Mouse (Mus musculus) natural killer cell, adult 2 months (primary cell): ENCODE results near the gene Cntfr.

Experiments
- DNase-seq, 2 experiments: peaks; one replicate each; pipeline ENCODE4 v3.0.0; 2022; ENCODE audit warnings: low spot score in 2 of 2

Gene Cntfr

DNA sequence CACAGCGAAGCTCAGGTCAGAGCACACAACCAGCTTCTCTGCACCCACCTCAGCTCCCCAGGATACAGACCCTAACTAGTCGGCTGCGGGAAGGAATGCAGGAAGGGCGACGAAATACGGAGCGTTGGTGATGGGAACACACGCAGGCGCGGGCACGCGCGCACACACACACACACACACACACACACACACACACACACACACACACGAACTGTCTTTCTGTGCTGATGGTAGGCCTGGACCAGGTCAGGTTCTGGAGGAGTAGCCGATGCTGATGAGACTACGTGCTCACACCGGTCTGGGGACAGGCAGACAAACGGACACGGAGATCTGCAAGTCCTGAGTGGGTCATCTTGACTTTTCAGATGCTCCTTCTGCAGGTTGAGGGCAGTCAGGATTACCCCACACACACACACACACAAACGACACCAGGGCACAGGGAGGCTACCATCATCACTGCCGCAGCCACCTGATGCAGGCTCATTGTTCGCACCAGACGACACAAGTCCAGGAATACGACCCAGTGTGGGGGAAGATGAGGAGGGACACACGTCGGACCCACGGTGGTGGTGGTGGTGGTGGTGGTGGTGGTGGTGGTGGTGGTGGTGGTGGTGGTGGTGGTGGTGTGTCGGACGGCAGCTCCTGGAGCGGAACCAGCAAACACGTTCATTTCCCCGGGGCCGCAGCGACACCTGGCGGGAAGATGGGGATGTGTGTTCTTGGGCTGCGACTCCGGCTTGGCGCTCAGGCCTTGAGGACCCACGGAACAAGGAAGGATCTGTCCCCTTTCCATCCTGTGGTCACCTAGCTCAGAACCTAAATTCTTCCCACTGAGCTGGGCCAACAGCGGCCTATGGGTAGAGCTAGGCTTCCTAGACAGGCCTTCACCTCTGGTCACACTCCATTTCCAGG lies at the start of gene Cntfr:
TSS of gene Cntfr (minus strand) at position 160 of the 912 bp plus-strand sequence.
- DNase-seq = peak; percentile 53 to 74

DNA sequence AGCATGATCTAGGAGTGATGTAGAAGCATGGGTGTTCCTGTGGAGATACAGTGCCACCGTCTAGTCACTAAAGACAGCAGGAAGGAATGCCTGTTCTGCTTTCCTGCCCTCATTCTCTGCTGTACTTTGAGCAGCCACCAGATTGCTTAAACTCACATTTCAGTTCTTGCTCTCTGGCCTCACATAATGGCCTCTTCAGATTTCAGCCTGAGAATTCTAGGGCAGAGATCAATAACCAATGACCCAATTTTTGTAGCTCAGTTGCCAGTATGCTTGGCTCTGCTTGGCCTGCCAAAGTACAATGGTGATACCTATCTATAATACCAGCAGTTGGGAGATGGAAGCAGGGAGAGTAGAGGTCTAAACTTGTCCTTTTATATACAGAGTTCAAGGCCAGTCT lies 48.1 kb upstream of the Cntfr start:
- no peak for DNase-seq

DNA sequence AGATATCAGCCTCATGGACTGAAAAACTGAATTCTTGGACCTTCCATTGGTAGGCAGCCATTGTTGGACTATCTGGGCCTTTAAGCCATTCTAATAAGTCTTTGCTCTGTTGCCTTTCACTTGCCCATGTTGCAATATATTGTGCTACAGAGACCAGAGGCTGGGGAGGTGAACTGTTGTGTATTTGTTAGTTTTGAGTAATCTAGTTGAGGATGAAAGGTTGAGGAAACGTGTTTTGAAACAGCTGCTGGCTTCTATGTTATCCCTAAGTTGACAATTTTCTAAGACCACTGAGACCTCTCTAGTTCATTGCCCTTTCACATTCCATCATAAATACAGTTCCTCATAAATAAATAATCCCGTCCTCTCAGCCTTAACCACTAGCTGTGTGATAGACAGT lies 47.2 kb upstream of the Cntfr start:
- DNase-seq = no peak

DNA sequence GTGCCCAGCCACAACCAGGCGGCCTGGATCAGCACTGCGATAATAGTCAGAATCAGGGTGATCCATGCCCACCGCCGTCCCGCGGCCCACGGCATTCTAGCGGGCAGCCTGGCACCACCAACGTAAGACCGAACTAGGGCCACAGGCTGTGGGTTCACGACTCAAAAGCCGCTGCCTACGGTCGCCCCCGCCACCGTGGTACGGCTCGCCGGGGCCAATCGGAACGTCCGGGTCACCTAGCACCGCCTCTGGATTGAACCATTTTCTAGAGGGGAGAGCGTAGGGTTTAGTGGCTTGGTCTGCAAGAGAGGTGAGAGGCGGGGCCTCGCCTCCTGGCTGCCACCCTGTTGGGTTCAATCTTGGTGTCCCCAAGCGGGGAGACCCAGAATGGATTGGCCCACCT lies 44.3 kb upstream of the Cntfr start:
- DNase-seq = peak; percentile 89 to 92

DNA sequence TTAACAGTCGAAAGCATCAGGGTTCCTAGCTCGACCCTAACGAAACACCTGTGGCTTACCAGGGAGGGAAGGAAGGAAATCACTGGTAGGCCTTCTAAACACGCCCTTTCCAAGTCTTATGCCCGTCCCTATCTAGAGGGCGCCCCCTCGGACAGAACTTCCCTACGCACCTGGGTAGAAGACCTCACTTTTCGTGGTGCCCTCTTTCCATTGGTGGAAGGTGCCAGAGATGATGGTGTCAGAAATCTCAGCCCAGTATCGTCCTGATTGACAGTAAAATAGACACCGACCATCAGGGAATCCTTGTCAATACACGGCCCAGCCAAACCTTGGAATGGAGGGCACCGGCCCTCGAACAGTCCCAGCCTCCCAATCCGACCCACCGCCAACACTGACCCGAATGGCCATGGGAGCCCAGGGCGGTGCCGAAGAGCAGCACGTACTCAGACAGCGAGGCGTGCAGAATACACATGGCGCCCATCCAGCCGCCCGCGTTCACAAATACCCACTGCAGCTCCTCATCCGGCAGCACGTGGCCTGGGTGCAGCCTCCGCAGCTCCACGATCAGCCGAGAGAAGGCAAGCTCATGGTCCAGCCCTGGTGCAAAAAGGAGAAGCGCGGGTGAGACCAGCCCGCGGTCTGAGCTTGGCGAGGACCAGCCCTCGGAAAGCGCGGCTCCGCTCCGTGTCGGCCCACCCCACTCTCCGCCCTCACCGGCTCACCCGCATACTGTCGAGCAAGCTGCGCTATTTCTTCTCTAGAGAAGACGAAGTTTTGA lies 43.7 kb upstream of the Cntfr start:
- DNase-seq = peak in 1 of 2 experiments; percentile 22

DNA sequence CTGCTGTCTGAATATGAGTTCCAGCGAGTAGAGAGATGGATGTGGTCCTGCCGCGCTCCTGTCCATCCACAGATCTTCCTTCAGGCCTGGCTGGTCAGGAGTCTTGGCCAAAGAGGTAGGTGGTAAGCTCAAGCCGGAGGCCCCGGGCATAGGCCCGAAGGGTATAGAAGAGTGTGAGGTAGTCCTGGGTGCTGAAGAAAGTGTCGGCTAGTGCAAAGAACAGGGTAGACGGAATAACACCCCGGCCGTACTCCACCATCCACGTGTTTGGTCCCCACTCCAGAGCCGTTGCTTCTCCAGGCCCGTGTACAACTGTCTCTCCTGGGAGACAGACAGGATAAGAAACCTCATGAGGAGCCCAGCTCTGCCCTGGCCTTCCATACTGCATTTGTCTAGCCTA lies 42.4 kb upstream of the Cntfr start:
- DNase-seq = no peak

DNA sequence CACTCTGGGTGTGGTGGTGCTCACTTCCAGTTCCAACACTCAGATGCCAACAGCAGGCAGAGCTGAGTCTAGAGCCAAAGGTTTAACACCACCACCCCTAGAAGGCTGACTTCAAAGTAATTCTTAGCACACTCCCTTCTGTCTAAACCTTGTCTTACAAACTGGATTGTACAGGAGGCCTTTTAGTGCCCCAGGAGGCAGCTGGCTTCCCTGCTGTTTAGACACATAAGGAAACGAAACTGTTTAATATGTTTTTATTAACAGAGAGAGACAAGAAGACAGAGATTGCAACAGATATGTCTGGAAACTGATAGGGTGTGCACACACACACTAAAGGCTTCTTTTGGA lies 41.3 kb upstream of the Cntfr start:
- DNase-seq = no peak

DNA sequence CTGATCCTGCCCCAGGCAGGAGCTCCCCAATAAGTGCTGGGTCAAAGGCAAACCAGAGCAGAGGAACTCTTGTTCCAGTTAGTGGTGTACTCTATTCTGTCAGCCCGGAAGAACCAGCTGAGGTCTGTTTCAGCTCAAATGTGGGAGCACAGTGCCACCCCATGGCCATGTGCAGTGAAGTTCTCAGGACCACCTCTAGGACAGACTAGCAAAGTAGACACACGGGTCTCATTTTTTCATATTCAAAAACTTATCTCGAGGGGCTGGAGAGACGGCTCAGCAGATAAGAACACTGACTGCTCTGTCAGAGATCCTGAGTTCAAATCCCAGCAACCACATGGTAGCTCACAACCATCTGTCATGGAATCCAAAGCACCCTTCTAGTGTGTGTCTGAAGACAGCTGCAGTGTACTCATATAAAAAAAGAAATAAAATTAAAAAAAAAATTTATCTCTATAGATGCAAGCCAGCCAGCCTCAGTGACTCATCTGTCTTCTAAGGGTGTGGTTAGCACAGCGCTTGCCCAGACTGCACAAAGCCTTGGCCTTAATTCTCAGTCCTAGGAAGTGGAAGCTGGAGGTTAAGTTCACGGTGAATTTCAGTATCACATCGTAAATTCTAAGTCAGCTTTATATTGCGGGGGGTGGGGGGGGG lies 40.8 kb upstream of the Cntfr start:
- peak; percentile 71 to 81 for DNase-seq

DNA sequence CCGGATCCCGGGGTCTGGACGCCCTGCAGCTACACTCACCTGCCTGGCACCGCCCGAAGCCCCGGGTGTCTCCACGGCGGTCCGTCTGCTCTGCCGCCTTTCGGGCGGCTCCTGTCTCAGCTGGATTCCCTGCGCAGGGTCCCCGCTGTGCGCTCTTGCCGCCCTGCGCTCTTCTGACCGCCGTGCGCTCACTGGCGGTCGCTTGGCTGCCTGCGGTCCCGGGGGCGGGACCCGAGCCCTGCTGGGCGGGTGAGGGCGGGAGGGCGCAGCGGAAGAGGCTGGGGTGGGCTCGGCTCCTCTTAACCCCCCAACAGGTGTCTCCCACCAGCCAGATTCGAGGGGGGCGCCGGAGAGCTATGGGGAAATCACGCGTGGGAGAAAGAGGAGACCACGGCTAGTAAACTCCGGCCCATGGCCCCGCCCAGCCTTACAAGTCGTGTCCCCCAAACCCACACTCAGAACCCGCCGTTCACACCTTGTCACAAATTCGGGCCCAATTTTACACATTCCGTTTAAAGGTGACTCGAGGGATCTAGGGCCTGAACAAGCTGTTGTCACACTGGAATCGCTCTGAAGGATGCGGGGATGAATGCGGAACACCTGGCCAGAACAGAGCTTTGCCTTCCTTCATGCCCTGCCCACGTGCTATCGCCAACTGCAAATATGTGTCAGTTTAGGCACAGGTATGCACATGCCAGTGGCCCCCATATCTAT lies 34.3 kb upstream of the Cntfr start, which contains the start of gene Arid3c:
TSS of gene Arid3c (minus strand) at position 91 of the 714 bp plus-strand sequence.
- DNase-seq = no peak

DNA sequence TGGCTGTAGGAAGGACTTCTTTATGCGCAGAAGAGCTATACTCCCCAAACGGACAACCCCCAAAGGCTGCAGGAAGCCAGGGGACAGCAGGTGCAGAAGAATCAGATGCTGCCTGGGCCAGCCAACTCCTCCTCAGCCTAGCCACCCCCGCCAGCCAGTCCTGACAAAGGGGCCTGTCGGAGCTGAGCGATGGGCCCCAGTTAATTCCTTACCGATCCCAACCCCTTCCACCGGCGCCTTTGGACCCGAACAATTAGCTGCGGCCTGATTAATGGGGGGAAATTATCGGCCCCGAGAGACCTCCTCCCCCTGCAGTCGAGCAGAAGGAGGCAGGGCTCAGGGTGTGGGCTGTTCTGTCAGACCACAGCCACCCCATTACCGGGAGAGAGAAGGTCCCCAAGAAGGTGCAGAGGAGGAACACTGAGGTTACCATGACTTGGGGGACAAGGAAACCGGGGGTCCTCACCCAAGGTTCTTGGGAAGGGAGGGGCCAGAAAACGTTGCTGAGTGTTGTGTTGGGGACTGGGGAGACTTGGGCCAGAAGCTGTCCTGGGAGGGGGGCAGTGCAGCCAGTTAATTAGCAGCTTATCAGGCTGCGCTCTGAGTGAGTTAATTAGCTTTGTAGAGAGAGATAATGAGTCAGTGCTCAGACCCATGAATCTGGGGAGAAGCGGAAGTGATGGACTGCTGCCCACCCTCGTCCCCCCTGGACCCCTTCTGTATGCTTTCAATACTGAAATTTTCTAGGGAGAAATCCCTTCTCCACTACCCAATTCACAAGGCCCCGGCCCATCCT lies 30.1 kb upstream of the Cntfr start:
- no peak for DNase-seq

DNA sequence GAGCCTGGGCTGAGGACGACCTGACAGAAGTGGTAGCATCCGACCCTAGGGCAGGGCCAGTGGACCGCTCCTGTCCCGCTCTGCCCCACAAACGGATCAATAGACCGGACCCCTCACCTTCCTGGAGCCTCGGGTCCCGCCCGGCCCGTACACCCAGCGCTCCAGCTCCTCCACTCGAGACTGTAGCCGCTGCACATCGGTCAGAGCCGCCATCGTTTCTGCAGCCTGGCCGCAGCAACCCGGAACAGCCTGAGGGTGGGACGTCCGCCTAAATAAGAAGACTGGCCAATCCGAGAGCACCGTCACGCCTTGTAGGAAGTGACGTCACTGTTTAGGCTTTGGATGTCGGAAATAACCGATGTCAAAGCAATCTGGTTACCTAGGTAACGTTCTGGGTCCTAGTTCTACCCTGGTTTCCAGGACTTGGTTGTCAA lies 26.0 kb upstream of the Cntfr start, which contains the start of gene Dctn3:
TSS of gene Dctn3 (minus strand) at position 253 of the 434 bp plus-strand sequence.
- peak; percentile 86 to 88 for DNase-seq

DNA sequence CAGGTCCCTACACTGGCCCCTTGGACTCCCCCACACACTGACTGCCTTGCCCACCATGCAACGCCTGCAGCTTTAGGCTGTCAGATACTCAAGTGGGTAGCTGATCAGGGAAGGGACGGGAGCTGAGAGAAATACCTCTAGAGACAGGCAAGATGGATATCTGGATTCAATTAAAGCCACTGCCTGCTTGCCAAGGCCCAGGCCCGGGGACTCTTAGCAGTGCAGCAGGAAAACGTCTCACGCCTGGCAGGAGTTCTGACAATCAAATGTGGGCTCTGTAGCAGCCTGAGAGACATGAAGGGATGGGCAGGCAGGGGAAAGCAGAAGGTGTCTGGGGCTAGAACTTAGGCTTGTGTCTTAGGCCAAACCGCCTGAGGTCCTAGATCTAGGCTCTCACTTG lies 19.9 kb upstream of the Cntfr start:
- DNase-seq = no peak

DNA sequence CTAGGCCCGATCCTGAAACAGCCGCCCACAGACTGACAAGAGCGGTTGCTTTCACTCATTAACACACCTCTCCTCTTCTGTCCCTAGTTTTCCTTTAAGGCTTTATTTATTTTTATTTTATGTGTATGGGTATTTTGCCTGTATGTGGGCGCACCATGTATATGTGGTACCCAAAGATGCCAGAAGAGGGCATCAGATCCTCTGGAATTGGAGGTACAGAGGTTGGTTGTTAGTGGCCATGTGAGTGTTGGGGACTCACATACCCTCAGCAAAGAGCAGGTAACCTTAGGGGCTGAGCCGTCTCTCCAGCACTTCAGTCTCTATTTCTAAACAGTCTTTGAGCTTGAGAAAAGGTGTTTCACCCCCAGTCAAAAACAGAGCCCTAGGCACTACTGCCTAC lies 18.7 kb upstream of the Cntfr start:
- DNase-seq = peak; percentile 36 to 43

DNA sequence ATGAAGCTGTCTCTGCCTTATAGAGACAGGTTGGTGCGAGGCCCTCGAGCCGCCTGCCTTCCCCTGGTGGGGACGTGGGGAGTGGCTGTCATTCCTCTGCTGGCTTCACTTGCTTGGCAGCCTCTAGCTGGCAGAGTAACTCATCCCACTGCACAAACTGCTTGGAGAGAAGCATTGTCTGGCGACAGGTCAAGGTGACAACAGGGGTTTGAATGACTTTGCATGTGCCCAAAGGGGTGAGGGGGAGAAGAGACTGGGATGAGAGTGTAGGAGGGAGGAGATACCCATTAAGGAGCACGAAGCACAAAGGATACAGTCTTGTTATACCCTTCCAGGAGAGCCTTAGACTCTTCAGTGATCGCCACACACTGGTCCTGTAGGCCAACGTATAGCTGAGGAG lies 18.2 kb upstream of the Cntfr start:
- no peak for DNase-seq

DNA sequence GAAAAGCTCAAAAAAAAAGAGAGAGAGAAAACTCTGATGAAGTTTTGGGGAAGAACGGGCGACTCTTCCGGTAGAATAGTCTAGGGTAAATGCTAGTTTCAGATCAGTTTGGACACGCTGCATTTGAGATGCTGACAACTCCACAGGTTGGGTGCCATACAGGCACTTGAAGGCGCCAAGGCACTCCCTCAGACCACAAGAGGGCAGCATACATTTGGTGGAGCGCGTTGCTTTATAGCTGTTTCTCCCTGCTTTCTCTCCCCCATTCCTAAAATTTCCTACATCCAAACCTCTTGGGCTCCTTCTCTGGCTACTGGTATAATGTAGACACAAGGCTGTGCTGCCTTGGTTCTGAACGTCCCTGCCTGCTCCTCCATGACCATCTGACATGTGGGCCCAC lies 17.4 kb upstream of the Cntfr start:
- peak; percentile 36 to 62 for DNase-seq

DNA sequence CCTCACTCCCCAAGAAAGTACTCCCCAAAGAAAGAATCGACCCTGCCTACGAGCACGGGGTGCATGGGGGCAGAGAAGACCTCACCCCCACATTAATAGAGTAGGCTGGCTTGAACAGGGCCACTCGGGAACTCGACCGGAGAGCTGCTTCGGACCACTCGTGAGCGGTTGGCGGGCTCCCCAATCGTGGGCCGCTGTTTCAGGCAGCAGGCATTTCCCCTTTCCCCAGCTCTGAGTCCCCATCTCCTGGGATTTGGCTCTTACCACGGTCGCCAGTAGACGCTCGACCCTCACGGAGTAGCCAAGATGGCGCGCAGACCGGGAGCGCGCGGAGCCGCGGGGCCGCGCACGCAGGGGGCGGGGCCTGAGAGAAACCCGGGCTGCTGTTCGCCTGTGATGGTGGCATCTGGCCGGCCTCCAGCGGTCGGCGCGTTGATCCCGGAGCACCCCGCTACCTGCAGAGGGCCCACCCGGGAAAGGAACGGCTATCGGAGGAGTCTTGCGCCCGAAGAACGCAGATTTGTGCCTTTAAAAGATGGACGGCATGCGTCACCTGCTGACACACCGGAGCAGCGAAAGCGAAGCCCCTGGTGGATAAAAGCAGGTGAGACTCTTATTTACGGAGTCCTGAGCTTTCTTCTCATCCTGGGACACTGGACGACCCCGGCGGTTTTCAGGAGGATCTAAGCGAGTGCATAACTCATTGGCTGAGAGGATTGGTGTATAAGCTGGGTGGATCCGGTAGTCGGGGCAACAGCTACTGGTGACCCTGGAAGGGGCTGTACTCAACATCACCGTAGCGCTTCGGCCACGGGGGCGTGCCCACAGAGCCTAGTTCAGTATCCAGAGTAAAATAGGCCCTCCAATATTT lies 16.5 kb upstream of the Cntfr start, which contains the start of gene Rpp25l:
TSS of gene Rpp25l (minus strand) at position 338 of the 871 bp plus-strand sequence.
- DNase-seq = peak; percentile 68 to 78

DNA sequence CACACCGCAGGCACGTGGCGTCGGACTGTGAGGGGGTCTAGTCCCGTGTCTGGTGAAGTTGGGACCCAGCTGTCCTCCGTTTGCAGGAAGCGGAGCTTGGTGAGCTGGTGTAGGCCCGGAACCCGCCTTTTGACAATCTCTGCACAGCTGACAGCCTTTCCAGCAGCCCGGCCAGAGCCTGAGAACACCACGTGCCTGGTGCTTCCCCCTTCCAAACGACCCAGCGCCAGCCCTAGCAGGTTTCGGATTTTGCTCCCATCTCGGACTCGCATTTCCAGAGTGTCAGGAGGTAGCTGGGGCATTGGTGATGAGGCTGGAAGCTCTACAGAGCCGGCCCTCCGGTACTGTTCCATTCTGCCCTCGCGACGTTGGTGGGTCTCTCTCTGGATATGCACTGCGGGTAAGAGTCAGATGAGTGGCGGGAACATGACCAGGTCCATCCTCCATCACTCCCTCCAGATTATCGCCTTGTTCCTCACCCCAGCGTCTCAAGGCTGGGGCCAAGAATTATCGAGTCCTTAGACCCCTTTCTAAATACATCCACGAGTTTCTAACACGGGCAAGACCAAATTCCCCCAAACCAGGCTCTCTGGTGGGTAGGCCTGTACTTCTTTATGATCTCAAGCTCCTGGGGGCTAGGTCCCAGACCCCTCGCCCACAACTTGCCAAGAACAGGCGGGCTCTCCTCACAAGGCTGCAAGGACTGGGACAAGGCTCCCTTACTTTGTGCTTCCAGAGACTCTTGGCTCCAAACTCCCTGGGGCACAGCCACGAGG lies 15.7 kb upstream of the Cntfr start:
- no peak for DNase-seq

DNA sequence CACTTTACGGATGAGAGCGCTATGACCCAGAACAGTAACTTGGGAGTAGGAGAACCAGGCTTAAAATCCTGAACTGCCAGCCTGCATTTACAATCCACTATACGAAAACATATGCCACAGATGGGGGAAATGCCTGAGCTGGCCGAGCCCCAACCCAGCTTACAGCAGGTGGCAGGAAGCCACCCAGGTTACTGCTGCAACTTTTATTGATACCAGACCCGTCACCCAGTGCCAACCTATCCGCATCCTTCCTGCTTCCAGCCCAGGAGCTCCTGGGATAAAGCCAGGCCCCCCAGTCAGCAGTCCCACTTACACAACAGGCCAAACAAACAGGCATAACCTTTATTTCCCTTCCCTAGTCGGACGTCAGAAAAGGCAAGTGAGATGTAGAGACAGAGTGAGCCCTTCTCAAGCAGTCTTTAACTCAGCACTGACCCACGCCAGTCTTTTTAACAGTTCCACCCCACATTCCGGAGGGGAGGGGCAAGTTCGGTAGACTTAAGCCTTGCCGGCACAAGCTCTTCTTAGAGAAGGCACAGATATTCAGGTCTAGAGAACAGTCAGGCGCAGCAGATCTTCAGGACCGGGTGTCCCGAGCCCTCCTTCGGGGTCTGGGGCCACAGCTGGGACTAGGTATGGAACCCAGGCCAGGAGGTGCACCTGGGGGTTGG lies 15.0 kb upstream of the Cntfr start:
- no peak for DNase-seq
